Mouse (Mus musculus): Measurements from ENCODE around the gene Tpmt.

The Tpmt gene

GRCm38 (mm10) chr13:46975031-46975551 is 69.4 kb downstream of the Tpmt start:
- peak; percentile 74 for DNase-seq
